8 mouse cellular contexts compared by ENCODE assay signal in the genomic region with DNA sequence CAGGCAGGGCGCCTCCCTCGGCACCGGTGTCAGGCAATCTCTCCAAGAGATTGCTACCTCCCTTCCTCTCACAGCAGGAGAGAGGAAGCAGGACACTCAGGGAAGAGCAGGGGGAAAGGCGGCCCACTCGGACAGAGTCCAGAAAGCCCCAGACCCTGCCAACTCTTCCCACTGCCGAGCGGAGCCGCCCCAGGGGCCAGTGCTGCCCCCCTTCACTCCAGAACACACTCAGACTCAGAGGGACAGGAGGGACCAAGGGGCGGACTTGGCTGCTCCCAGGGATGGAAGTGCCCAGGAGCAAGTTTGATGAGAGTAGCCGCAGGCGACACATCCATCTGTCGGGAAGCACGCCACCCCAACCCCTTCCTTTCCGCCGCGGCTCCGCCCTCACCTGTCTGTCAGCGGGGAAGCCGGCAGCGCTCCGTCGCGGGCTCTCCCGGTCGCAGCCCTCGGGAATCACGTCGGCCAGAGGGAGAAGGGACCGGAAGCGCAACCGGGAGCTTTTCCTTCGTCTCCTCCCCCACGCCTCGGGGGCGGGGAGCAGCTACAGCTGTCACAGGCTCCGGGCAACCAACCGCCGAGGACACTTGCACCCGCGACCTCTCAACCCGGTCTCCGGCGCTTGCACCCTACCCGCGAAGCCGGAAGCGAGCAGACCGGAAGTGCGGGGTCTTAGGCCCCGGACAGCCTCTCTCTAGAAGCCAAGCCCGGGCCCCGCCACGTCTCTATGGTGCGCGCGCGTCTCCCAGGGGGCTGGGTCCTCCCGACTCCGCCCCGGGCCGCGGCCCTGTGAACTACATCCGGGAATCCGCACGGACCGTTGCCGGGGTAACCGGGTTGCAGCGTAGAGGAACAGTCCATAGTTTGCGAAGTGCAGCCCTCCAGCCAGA. TPM values are rescaled to one million over a fixed set of nuclear protein-coding genes. Genes with fewer than 3 reads are reported as not detected.
DNase-seq lines count a peak whose midpoint lies in the region; ATAC-seq and TF ChIP-seq lines count a peak whose summit lies in the region.

TSS of gene Arfip1 (minus strand) at position 603 of the 890 bp plus-strand sequence.

- no peaks in the 10 kb centered on the region for H3K27me3 ChIP-seq in hindbrain, postnatal 0 days (ENCODE audit: insufficient read depth, low read length)

- H3K9me3 ChIP-seq in hindbrain, postnatal 0 days (ENCODE audit: low read length): no peaks in the 10 kb centered on the region

- intact Hi-C loops in gastrocnemius, adult 2 months (cut with DNase I): no loop called here
- intact Hi-C loops in left cerebral cortex, adult 2 months (cut with DNase I): loop anchor here (5.0 kb wide), 1 partner anchor 990 kb away; the partner anchor contains the start of gene Gatb

- H3K9ac ChIP-seq in hindbrain, postnatal 0 days (replicated peaks; ENCODE audit: low read length): peak within 1 kb of the TSS; percentile 76

- WGBS in hindbrain, postnatal 0 days: under 1% methylated on average over 68 of the region's 70 CpGs

- peak within 1 kb of the TSS; percentile 89 for H3K4me2 ChIP-seq in hindbrain, postnatal 0 days (ENCODE audit: low read depth, low read length)

- H3K4me3 ChIP-seq in gastrocnemius, adult 2 months: peak within 1 kb of the TSS; percentile 83
- peak within 1 kb of the TSS; percentile 89 for H3K4me3 ChIP-seq in hindbrain, postnatal 0 days (ENCODE audit: low read length)
- H3K4me3 ChIP-seq in left cerebral cortex, adult 2 months: peak within 1 kb of the TSS; percentile 78

- no peaks in the 10 kb centered on the region for H3K36me3 ChIP-seq in hindbrain, postnatal 0 days (ENCODE audit: insufficient read depth, low read length)

- TF ChIP-seq CTCF in gastrocnemius, adult 2 months (IDR thresholded peaks at IDR 0.05): no peak
- no peak; the same call in 1 of the 2 replicates for TF ChIP-seq CTCF in hindbrain, postnatal 0 days (IDR thresholded peaks at IDR 0.05; ENCODE audit: low read depth)
- TF ChIP-seq CTCF in left cerebral cortex, adult 2 months (IDR thresholded peaks at IDR 0.05): no peak

- peak; percentile 84 for DNase-seq in WW6 (ENCODE audit: low read depth, low spot score)
- peak; percentile 95 to 97 for DNase-seq in cerebellum, postnatal 4 days (ENCODE audit: low spot score in 2 of 2)
- DNase-seq in gastrocnemius, adult 2 months: peak; percentile 99
- peak; percentile 98 for DNase-seq in hindbrain, postnatal 0 days (ENCODE audit: low spot score)
- peak; percentile 93 to 94 for DNase-seq in left cerebral cortex, adult 2 months (ENCODE audit: extremely low spot score in 1 of 2, low spot score in 2 of 2)
- DNase-seq in right cerebral cortex, adult 2 months (ENCODE audit: low spot score in 2 of 2): peak; percentile 95
- DNase-seq in urinary bladder, postnatal 14 days (ENCODE audit: low spot score): peak; percentile 99

- peaks cover 12% of the 10 kb centered on the region for H3K4me1 ChIP-seq in hindbrain, postnatal 0 days (ENCODE audit: insufficient read depth, low read length)

- peak; percentile 99 for ATAC-seq in hindbrain, postnatal 0 days
- peak; percentile 93 for ATAC-seq in megakaryocyte, adult 5-6 weeks (ENCODE audit: poor library complexity, severe bottlenecking)

- H3K27ac ChIP-seq in gastrocnemius, adult 2 months: peak within 1 kb of the TSS; percentile 89
- peak within 1 kb of the TSS; percentile 91 for H3K27ac ChIP-seq in hindbrain, postnatal 0 days
- peak within 1 kb of the TSS; percentile 88 for H3K27ac ChIP-seq in left cerebral cortex, adult 2 months

RNA-seq across cellular contexts. Expression of gene Arfip1, which starts in this region (rescaled TPM):
- 10 to 100 TPM in 1 of 2 experiments, 1 to 10 TPM in 1; 9.2 to 11.2 TPM for total RNA-seq in gastrocnemius, adult 2 months (2021)
- total RNA-seq in hindbrain, postnatal 0 days (2014; rRNA removed): 15.3 and 15.4 TPM in 2 replicates
- polyA plus RNA-seq in hindbrain, postnatal 0 days (2015; fragmentation: Nextera tagmentation; extraction: Ambion mirVana): 22.8 and 23.5 TPM in 2 replicates
- total RNA-seq in left cerebral cortex, adult 2 months (2021): 10 to 100 TPM; 15.3 to 16.0 TPM
- 54.8 and 58.1 TPM in 2 replicates for total RNA-seq in megakaryocyte, adult 5-6 weeks (2015)
- total RNA-seq in megakaryocyte, adult 5-6 weeks (2017): 91.4 and 91.8 TPM in 2 replicates

Comparison
In these comparisons a context has a peak if more than half of its experiments do, and no peak if none do; other contexts are left out.
1. Peak in every context shown above with its lines: DNase-seq, ATAC-seq, H3K4me3 ChIP-seq and H3K27ac ChIP-seq.